Mouse (Mus musculus) forelimb bud, embryonic 11.5 days (tissue): ENCODE results near the gene Pde4a.
"Not testable (repeated sequence)": the region's sequence is repeated elsewhere in the genome, so short reads cannot be mapped to it uniquely, and the experiment has no call there.

Experiments used
- DNase-seq: peaks from one replicate; pipeline ENCODE4 v3.0.0-alpha.2; 2012; ENCODE audit warnings: low read depth, low spot score

The Pde4a gene

GRCm38 (mm10) chr9:21243826-21244427, 78.4 kb downstream of the Pde4a start:
- DNase-seq: no peak

- DNase-seq: no peak
Measured at GRCm38 (mm10) chr9:21244428-21245112, 79.1 kb downstream of the Pde4a start.

- no peak for DNase-seq
Measured at GRCm38 (mm10) chr9:21245113-21245487, 79.6 kb downstream of the Pde4a start.

- DNase-seq: no peak
Measured at GRCm38 (mm10) chr9:21246342-21246741, 80.8 kb downstream of the Pde4a start.

- no peak for DNase-seq
Measured at GRCm38 (mm10) chr9:21248326-21248725, 82.8 kb downstream of the Pde4a start, which contains the start of gene S1pr5. Gene S1pr5, minus strand, starts transcription at chr9:21248443.

- DNase-seq: no peak
Measured at GRCm38 (mm10) chr9:21249629-21250508, 84.4 kb downstream of the Pde4a start.

GRCm38 (mm10) chr9:21250509-21250908, 85.0 kb downstream of the Pde4a start:
- no peak for DNase-seq

- no peak for DNase-seq
Measured at GRCm38 (mm10) chr9:21251116-21251735, 85.7 kb downstream of the Pde4a start.

- DNase-seq: no peak
Measured at GRCm38 (mm10) chr9:21254690-21255089, 89.2 kb downstream of the Pde4a start.

GRCm38 (mm10) chr9:21256349-21256748, 90.8 kb downstream of the Pde4a start:
- DNase-seq: not testable (repeated sequence)

- DNase-seq: no peak
Measured at GRCm38 (mm10) chr9:21260491-21261040, 95.1 kb downstream of the Pde4a start.

GRCm38 (mm10) chr9:21261831-21262230, 96.3 kb downstream of the Pde4a start:
- no peak for DNase-seq
